Mouse (Mus musculus) testis, adult 10 weeks (tissue): Measurements from ENCODE around the gene Fut7. TPM values are rescaled to one million over a fixed set of nuclear protein-coding genes. Genes with fewer than 3 reads are reported as not detected.

Source experiments
- polyA plus RNA-seq: library from polyadenylated mRNA; stranded (reverse); fragments of 350-450 nt; fragmentation: Illumina TruSeq; extraction: RNeasy Lipid Tissue Mini Kit (QIAGEN cat#74804); gene quantifications from one replicate; pipeline ENCODE4 v1.2.3, GENCODE M21; 2014; ENCODE audit warnings: low read depth, low replicate concordance

Fut7 gene
- not detected for polyA plus RNA-seq

DNA sequence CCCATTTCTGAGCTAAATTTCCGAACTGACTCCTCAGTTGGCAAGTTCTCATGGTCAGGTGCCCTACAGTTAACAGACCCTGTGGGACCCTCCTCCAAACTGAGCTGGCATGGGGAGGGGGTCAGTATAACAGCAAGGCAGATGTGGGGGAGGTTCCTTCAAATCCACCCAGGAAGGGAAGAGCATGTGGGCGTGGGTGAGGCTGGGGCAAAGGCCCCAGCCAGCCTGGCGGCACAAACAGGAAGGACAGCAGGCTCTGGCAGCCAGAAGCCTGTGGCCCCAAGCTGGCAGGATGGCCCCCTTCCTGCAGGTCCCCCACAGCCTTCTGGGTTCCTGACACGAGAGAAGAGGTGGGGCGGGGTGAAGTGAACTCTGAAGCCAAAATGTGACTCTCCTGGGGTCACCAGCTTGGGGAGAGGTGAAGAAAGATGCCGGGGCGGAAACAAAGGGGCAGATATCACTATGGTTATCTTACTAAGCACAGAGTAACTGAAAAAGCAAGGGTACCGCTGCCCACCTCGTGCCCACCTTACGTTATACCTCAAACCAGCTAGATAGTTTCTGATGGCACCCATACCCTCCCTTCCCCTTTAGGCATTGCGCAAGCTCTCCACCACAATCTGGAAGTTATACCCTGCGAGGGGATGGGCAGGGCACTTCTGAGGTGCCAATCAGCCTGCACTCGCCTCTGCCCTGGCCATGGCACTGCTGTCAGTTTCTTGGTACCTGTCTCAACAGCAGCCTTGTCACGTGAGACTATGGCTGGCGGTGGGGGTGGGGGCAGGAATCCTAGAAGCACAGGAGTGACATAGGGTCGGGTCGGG is at the start of gene Fut7:
TSS of gene Fut7 (plus strand) at position 681 of the 824 bp plus-strand sequence.

DNA sequence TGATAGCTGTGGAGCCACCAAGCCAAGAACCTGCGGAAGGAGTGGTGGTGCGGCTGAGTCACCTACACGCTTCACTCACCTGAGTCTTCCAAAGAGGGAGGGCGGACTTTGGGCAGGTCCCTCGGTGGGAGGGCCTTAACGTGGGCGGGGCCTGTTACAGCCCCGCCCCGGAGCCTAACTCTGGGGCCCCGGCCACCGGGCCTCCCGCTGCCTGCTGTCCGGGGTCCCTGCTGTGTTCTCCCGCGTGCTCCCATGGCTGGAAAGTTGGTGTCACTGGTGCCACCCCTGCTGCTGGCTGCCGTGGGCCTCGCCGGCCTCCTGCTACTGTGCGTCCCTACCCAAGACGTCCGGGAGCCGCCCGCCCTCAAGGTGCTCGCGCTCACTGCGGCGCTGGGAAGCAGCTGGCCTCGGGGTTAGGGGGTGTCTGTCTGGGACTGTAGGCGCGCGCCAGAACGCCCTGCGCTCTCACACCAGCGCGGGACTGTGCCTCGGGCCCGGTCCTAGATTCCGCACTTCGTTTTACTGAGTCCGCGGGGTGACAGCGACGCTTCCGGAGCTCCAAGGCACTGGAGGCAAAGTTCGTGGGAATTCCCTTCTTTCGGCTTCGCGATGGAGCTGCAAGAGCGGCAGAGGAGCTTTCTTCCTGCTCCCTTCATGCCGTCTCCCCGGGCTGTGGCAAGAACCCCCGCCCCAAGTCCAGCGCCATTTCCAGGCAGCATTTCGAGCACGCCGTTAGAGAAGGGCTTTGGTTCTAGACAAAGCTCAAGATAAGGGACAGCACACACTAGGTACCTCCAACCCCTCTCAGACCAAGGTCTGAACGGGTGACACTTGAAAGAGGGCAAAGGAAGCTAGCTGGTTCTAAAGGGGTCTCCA is 27.1 kb upstream of the Fut7 start, which contains the start of gene Entpd2:
TSS of gene Entpd2 (plus strand) at position 154 of the 876 bp plus-strand sequence.

DNA sequence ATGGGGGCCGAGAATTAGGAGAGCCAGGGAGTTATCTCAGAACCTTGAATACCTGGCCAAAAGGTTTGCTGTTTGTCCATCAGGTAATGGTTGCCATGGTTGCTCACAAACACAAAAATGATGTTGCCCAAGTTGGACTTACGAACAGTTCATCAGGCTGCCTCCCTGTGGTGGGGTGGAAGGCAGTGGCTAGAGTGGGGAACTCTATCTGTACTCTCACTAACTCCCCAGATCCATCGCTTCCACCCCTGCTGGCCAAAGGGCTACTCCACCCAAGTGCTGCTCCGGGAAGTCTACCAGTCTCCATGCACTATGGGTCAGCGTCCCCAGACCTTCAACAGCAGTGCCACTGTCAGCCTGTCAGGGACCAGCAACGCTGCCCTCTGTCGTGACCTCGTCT is 24.0 kb upstream of the Fut7 start, which contains the start of gene Npdc1:
TSS of gene Npdc1 (plus strand) at position 301 of the 400 bp plus-strand sequence.

DNA sequence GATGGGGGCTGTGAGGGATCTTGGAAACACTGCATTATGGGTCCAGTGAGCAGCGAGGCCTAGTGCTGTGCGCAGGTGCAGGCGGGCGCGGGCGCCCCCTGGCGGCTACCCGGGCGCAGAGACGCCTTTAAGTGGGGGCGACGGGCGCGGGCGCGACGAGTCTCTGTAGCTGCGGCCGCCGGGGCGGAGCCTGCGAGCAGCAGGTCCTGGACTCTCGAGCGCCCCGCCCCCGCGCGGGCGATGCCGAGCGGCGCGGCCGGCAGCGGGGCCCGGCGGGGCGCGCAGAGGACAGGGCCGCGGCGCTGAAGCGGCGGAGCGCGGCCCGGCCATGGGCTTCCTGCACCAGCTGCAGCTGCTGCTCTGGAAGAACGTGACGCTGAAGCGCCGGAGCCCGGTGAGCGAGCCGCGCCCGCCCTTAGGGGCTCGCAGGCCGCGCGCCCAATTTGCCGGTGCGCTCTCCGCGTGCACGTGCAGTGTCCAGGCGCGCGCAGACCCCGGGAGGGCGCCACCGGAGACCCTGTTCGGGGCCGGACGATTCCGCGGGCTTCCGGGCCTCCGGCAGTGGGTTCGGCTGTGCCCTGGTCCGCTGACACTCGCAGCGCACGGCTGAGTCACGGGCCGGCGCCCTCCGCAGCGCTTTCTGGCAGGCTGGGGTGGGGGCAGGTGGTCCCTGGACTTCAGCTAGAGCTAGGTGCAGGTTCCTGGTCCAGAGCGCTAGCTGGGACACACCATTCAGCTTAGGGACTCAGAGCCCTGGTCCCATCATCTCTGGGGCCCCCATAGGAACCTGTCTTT is 5.6 kb downstream of the Fut7 start, which contains the start of gene Abca2:
TSS of gene Abca2 (plus strand) at position 262 of the 795 bp plus-strand sequence.

DNA sequence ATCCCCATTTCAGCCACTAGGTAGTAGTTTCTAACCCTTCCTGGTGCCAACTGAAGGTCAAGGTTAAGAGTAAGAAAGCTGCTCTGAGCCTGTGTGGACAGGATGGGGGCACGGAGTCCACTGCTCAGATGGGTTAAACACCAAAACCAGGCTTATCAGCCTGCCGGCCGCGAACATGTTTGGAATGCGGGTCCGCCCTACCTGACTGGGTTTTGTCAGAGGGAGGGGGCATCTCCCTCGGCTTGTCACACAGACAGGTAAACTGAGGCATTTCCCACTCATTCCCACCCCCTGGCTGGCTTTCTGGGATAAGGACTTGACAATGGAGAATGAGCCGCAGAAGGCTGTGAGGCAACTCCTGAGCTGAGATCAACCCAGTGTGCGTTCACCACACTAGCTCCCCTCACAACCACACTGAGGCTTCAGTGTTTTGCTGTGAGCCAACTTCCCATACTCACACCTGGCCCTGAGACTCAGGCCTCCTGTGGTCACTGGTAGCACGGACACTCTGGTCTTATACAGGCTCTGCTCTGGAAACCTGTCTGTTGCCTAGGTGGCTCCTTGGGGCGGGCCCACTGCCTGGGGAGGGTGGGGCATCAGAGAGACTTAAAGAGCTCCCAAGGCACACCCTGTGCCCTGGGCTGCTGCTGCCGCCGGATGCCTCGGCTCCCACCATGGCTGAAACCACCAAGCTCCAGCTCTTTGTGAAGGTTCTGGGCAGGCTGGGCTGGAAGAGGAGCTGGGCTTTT is 33.3 kb downstream of the Fut7 start, which contains the start of gene Clic3:
TSS of gene Clic3 (plus strand) at position 634 of the 749 bp plus-strand sequence.

DNA sequence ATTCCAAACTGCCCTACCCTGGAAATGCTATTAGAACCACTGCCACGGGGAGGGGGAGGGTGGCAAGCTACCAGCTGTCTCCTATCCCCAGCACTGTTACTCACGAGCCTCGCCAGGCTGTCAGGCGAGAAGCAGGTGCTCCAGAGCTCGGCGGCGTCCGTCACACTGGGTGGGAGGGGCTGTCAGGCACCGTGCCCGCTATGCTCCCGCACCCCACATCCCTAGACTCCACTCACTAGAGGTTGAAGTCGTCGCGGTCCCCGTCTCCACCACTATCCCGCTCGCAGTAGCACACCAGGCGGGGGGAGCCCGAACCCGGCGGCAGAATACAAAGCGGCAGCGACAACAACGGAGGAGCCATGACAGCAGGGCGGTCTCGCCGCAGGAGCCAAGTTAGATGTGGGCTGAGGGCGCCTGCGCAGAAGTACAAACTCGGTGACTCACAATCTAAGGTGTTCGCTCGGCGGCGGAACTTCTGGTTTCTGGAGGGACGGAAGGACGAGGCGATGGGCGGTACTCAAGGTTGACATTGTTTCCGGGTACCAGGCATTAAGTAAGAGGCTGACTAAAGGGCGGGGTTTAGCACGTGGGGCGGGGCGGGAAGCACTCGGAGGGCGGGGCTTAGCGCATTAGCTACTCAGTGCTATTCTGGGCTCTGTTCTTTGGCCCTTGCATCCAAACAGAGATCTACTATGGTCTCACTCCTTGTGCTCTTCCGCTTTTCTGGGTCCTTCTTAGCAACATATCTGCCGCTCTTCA is 37.7 kb downstream of the Fut7 start, which contains the start of gene Paxx:
TSS of gene Paxx (minus strand) at position 544 of the 759 bp plus-strand sequence.

DNA sequence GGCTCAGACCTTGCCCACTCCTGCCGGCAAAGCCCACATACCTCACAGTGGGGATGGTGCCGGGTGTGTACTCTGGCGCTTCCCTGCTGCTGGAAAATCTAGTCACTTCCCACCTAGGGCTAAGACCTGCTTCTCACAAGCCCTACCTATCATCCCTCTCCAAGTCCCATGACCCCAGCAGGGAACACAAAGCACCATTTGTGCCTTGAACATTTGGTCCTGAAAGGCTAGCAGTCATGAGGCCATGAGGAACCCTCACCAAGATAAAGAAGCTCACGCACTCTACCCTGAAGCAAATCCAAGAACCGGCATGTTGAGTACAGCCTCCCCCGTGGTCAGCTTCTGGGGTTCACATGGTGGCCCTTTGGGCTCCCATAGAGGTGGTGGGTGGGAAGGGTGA is 46.9 kb downstream of the Fut7 start, which contains the start of gene Ptgds:
TSS of gene Ptgds (minus strand) at position 78 of the 400 bp plus-strand sequence.

Other genes starting within 250 kb of the Fut7 start
- gene Nrarp, start 242.5 kb upstream of the Fut7 start, polyA plus RNA-seq: 1.2 TPM
- gene Tor4a, start 226.4 kb upstream of the Fut7 start, polyA plus RNA-seq: 0.17 TPM
- gene Nelfb, start 211.8 kb upstream of the Fut7 start, polyA plus RNA-seq: 4.2 TPM
- gene Stpg3, start 208.6 kb upstream of the Fut7 start, polyA plus RNA-seq: 21.6 TPM
- gene Fam166a, start 204.5 kb upstream of the Fut7 start, polyA plus RNA-seq: 145 TPM
- gene Tubb4b, start 198.6 kb upstream of the Fut7 start, polyA plus RNA-seq: 327 TPM
- not detected for gene Slc34a3, start 188.9 kb upstream of the Fut7 start, polyA plus RNA-seq
- gene Rnf224, start 186.5 kb upstream of the Fut7 start, polyA plus RNA-seq: not detected
- not detected for gene Rnf208, start 181.0 kb upstream of the Fut7 start, polyA plus RNA-seq
- not detected for gene Cysrt1, start 180.8 kb upstream of the Fut7 start, polyA plus RNA-seq
- gene AL732309.1, start 176.4 kb upstream of the Fut7 start, polyA plus RNA-seq: 1.1 TPM
- gene Tmem203, start 167.8 kb upstream of the Fut7 start, polyA plus RNA-seq: 0.80 TPM
- gene Tprn, start 160.6 kb upstream of the Fut7 start, polyA plus RNA-seq: 24.4 TPM
- 4.1 TPM for gene Ssna1, start 150.8 kb upstream of the Fut7 start, polyA plus RNA-seq
- 3.3 TPM for gene Anapc2, start 150.8 kb upstream of the Fut7 start, polyA plus RNA-seq
- not detected for gene Tmem210, start 135.1 kb upstream of the Fut7 start, polyA plus RNA-seq
- gene Lrrc26, start 133.4 kb upstream of the Fut7 start, polyA plus RNA-seq: not detected
- not detected for gene Grin1, start 104.1 kb upstream of the Fut7 start, polyA plus RNA-seq
- gene Man1b1, start 90.9 kb upstream of the Fut7 start, polyA plus RNA-seq: 21.6 TPM
- gene Dpp7, start 66.9 kb upstream of the Fut7 start, polyA plus RNA-seq: 0.50 TPM
- gene Uap1l1, start 57.6 kb upstream of the Fut7 start, polyA plus RNA-seq: 0.10 TPM
- gene Sapcd2, start 50.9 kb upstream of the Fut7 start, polyA plus RNA-seq: 0.06 TPM
- gene Entpd2, start 27.4 kb upstream of the Fut7 start, polyA plus RNA-seq: 0.10 TPM
- 0.70 TPM for gene Npdc1, start 23.9 kb upstream of the Fut7 start, polyA plus RNA-seq
- gene Abca2, start 5.4 kb downstream of the Fut7 start, polyA plus RNA-seq: 0.34 TPM
- gene Clic3, start 33.6 kb downstream of the Fut7 start, polyA plus RNA-seq: not detected
- 2.9 TPM for gene Paxx, start 37.8 kb downstream of the Fut7 start, polyA plus RNA-seq
- gene Ptgds, start 46.8 kb downstream of the Fut7 start, polyA plus RNA-seq: 27.8 TPM
- not detected for gene Lcn12, start 70.6 kb downstream of the Fut7 start, polyA plus RNA-seq
- gene Fbxw5, start 77.5 kb downstream of the Fut7 start, polyA plus RNA-seq: 6.6 TPM
- gene C8g, start 78.5 kb downstream of the Fut7 start, polyA plus RNA-seq: 7.9 TPM
- gene Traf2, start 123.7 kb downstream of the Fut7 start, polyA plus RNA-seq: 1.1 TPM
- 3.7 TPM for gene Edf1, start 134.6 kb downstream of the Fut7 start, polyA plus RNA-seq
- 1.2 TPM for gene Mamdc4, start 151.6 kb downstream of the Fut7 start, polyA plus RNA-seq
- 3.4 TPM for gene Phpt1, start 152.0 kb downstream of the Fut7 start, polyA plus RNA-seq
- gene Ajm1, start 158.5 kb downstream of the Fut7 start, polyA plus RNA-seq: not detected
- gene Rabl6, start 185.3 kb downstream of the Fut7 start, polyA plus RNA-seq: 25.0 TPM
- 88.5 TPM for gene Ccdc183, start 194.4 kb downstream of the Fut7 start, polyA plus RNA-seq
- 2.3 TPM for gene Tmem141, start 198.7 kb downstream of the Fut7 start, polyA plus RNA-seq
- not detected for gene Fcna, start 204.8 kb downstream of the Fut7 start, polyA plus RNA-seq
- gene Lcn8, start 229.9 kb downstream of the Fut7 start, polyA plus RNA-seq: not detected
- not detected for gene Lcn5, start 234.7 kb downstream of the Fut7 start, polyA plus RNA-seq